Mouse (Mus musculus): ENCODE data around the gene Cdyl2.

Gene Cdyl2

DNA sequence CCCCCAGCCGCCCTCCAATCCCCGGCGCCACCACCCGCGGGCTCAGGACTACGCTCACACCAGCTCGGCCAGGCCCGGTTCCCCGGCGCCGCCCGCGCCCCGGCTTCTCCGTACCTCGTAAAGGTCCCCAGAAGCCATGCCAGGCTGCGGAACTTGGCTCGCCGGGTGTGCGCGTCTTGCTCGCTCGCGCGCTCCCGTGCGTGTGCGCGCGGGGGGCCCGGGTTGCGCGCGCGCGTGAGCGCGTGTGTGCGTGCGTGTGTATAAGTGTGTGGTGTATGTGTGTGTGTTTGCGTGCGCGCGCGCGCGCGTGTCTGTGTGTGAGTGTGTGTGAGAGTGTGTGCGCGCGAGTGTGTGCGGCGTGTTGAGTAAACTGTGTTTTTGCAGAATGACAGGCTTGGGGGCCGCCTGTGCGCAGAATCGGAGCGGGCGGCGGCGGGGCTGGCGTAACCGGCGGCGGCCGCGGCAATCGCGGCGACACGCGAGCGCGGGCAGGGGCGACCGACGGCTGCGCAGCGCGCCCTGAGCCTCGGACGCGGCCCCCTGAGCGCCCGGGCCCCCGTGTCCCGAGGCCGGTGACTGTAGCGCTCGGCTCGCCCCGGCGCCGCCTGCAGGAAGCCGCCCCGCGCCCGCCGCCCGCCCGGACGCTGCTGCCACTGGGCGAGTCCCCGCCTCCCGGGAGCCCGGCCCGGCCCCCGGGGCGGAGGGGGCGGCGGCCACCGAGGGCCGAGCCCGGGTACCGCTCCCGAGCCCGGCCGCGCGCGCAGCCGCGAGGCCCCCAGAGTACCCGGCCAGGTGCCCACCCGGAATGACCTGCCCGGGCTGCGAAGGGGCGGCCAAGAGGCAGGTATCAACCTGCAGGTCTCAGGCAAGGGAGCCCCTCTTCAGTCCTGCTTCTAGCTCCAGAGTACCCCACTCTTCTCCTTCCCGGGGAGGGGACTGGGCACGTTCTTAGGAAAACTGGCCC lies at the start of gene Cdyl2:
Gene Cdyl2 (minus strand): TSS at position 308 of the 964 bp plus-strand sequence.
- peak; percentile 74 for DNase-seq (ENCODE audit: low spot score)

DNA sequence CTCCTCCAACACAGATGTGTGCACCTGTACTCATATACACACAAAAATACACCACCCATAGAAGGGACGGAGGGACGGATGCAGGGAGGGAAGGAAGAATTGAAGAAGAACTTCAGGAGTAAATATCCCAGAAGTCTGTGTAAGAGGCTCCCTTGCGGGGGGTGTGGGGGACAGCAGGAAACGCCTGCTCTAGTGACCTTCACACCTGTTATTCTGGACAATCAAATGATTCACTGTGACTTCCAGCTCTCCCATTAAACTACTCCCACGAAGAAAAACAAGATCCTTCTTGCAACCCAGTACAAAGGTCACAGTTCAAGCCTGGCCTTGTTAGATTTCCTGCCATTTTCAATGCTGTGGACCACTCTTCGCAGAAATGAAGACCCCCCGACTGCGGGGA lies 47.8 kb upstream of the Cdyl2 start:
- DNase-seq (ENCODE audit: low spot score) = no peak

DNA sequence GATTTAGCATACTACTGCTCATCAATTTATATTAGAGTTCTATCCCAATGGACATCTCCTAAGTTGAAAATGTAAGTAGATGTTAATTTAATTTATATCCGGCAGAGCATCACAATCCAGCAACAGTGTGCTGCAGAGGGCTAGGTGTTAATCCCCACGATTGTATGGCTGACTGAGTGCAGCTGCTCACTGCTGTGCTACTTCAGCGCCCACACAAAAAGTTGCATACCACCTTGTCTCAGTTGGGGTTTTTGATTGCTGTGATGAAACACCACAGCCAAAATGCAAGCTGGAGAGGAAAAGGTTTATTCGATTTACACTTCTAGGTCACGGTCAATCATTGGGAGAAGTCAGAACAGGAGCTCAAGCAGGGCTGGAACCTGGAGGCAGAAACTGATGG lies 41.4 kb upstream of the Cdyl2 start:
- no peak for DNase-seq (ENCODE audit: low spot score)

DNA sequence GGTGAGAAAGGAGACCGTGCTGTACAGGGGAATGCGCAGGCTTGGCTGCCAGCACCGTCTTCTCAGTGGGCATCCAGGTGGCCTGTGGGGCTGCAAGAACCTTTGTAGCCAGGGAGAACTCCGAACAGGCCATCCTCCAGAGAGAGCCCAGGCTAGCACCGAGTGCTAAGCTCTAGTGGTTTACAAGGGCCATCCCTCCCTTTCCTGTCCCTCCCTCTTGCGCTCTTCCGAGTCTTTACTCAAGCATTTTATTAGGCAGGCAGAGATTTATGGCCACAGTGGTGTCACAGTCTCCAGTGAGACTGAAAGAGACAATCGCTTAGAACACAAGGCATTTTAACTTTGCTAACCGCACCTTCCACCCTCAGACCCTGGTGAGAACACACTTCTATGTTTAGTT lies 39.9 kb upstream of the Cdyl2 start:
- no peak for DNase-seq (ENCODE audit: low spot score)

DNA sequence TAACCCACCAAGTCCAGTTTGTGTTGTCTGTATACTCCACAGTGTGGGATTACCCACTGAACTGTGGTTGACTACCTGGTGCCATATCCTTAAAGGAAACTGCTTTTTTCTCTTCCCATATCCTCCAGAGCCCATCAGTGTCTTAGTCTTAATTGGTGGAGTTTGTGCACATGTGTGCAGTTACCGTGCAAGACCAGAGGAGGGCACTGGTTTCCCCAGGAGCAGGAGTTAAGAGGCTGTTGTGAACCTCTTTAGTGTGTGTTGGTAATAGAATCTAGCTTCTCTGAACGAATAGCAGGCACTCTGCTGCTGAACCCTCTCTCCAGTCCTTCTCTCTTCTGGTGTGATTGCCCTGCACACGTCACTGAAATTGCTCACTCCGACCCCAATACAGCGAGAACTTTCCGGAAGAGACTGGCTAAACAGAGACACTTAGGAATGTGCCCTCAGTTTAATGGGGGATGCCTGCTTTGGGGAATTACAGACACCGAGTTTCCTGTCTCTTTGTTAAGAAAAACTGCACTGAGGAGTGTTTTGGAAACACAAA lies 39.1 kb upstream of the Cdyl2 start:
- no peak for DNase-seq (ENCODE audit: low spot score)

DNA sequence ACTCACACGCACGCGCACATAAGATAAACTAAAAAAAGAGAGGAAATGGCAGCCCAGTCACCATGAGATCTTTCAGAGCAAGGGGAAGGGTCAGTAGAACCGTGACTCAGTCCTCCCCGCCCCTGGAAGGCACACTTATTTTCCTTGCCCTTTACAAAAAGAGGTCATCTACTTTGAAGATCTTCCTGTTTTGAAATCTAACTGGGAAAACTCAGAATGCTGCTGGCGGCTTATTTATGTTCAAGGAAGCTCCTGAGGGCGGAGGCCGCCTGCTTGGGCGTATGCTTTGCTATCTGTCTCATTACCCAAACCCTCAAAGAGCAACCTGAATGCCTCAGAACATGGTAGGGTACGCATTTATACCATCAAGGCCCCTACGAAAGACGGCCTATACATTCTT lies 38.0 kb upstream of the Cdyl2 start:
- DNase-seq (ENCODE audit: low spot score) = peak; percentile 3

DNA sequence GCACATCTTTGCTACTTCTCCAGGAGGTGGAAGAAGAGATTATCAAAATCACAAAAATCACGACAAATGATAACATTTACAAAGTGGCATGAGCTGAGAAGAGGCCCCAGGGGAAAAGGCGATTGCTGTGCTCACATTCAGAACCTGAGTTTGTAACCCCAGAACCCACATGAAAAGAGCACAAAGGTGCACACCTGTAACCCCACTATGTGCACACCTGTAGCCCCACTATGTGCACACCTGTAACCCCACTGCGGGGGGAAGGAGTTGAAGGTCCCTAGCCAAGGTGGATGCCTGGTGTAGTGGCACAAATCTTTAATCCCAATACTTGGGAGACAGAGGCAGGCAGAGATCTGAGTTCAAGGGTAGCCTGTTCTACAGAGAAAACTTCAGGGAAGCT lies 23.4 kb upstream of the Cdyl2 start:
- no peak for DNase-seq (ENCODE audit: low spot score)

DNA sequence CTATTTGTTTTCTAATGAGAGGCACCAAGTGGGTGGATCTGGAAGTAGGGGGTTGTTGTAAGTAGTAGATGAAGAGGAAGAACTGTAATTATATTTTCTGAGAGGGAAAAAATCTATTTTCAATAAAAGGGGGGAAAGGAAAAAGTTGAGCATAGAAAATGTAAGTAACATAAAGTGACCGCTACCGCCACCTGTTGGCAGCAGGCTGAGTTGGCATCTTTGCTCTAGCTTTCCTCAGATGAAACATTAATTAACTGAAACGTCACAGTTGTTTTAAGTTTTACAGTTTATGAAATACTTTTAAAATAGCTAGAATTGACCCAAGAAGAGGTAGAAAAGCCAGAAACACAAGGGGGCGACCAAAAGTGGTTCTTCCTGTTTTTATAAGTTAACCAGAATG lies 22.8 kb upstream of the Cdyl2 start:
- no peak for DNase-seq (ENCODE audit: low spot score)

DNA sequence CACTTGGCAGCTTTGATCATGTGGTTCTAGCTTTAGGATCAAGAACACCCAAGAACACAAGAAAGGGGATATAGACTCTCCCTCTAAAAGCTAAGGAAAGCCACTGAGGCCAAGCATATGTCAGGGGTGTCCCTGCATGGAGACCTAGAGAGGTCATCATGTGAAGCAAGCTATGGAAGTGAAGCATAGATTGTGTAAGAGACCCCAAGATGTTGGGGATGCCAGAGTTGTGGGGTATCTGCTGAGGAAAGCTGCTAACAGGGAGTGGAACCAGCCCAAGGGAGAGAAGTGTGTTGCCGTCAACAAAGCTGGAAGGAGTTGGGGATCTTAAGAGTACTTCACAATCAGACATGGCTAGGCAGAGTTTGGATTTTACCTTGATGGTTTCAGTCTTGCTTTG lies 7.9 kb upstream of the Cdyl2 start:
- DNase-seq (ENCODE audit: low spot score) = no peak

DNA sequence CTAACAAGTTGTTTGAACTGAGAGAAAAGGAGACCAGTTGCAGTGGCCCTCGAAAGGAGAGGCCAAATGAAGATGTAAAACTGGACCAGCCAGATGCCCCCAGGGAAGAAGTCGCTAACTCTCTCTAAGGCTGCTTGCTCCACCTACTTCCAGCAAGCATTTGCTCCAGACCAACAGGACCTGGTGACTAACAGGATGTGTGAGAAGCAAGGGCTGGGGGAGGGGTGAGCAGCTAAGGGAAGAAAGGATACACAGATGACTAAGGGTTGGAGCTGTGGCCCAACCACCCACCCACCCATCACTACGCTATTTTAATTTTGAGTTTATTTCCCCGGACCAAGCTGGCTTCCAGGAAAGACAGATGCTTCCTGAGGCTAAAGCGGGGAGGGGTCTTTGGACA lies 2.5 kb upstream of the Cdyl2 start:
- peak; percentile 4 for DNase-seq (ENCODE audit: low spot score)

DNA sequence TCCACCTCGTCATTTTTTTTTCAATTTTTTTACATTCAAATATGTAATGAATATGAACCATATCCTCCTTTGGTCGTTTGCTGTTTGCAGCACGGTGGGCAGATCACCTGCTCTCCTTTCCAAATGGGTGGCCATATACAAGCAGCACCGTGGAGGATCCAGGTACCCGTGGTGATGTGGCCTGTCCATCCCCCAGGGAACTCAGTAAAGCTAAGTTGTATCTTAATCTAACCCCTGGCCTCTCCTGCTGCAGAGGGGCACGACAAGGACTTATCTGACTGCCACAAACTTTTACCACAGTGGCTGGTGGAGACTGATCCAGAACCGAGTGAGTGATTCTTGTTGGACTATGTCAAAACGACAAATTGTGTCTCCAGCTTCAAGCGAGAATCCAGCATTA lies 1.4 kb upstream of the Cdyl2 start:
- DNase-seq (ENCODE audit: low spot score) = no peak

DNA sequence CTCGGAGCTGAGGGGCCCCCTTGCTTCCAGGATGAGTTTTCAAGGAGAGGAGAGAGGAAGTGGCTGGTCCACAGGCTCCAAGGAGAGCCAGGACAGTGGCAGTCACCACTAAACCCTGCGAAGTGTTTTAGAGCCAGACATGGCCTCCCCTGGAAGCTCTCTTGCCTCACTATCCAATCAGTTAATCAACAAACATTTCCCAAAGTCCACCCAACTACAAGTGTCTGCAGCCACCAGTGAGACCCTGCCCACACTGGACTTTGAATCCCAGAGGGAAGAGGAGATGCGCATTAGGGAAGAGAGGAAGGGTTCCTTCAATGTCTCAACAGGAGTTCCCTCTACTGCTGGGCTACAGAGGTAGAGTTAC lies 840 bp upstream of the Cdyl2 start:
- peak; percentile 61 for DNase-seq (ENCODE audit: low spot score)

DNA sequence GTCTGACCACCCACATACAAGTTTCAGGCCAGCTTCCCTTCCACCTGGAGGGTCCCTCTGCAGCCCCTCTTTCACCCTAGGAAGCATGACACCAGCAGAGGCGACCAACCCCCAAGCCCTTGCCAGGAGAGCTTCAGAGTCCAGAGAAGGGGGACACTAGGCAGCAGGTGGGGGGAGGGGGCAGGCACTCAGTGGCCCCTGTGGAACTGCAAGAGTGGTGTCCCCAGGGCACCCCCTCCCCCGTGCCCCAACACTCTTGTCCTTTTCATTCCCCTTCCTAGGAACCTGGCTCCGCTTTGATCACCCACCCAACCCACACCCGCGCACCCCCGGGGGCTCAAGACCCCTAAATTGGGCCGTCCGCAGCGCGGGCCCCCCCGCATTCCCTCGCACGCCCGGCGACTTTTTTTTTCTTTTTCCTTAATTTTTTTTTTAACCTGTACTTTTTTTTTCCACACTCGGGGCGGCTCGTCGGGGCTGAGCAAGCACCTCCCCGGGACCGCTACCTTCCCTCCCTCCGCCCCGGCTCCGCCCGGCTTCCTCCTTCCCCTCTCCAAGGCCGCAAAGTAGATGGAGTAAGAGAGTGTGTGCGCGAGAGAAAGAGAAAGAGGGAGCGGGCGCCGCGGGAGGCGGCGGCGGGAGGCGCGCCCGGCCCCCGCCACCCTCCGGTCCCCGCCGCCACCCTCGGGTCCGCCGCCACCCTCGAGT lies 661 bp downstream of the Cdyl2 start:
- DNase-seq (ENCODE audit: low spot score) = no peak

DNA sequence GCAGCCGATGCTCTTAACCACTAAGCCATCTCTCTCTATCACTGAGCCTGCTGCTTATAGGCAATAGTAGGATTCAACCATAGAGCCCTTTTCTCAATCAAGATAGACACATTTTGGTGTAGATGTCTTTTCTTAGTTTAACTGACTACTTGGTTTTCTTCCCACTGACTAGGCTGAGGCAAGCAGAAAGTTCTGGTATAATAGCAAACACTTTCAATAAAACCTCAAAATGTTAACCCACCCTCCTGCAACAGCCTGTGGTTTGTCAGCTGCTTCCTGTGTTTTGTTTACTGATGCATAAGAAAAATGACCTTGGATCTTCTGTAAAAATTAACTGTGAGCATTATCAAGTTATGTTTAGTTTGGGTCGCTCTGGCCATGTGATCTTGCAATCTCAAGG lies 11.3 kb downstream of the Cdyl2 start:
- DNase-seq (ENCODE audit: low spot score) = no peak

DNA sequence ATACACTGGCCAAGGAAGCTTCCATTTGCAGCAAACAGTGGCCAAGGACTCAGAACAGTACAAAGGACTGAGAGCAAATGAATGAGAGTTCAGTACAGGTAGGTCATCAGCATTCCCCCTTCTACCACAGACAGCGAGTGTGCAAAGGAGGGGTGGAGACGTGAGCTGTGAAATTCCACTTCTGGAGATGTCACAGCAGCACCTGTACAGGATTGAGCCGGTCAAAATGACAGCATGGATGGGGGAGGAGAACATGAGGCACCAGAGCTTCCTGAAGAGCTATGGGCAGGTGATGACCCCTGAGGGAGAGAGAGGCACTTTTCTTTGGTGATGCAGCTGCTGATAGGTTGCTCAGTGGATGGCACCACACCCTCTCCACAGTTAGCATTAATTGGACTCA lies 25.3 kb downstream of the Cdyl2 start:
- DNase-seq (ENCODE audit: low spot score) = no peak

DNA sequence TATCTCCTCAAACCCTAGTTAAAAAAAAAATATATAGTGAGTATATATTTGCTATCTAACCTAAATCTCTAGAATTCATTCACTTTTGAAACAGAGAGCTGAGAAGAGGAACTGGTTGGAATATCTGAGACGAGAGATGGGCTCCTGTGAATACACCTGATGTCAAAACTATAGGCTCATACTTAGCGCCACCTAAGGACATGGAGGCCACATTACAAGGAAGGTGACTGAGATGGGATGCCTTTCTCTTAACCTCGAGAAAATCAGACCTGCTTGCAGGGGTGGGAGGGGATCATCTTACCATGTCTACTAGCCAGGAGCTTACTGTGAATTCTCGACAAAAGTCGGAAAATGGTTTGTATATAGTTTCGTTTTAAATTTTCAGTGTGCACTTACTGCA lies 30.3 kb downstream of the Cdyl2 start:
- no peak for DNase-seq (ENCODE audit: low spot score)

DNA sequence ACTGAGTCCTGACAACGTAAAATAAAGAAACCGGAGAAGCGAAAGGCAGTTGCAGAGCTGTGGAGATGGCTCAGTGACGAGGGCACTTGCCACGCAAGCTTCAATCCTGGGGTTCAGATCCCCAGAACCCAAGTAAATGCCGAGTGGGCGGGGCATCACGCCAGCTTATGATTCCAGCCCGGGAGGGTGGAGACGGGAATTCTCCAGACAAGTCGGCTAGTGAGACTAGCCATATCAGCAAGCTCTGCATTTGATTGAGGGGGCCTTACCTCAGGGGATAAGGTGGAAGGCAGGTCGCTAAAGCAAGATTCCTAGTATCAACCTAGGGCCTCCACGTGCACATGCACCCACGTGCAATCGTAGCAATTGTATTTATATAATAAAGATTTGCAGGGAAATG lies 39.9 kb downstream of the Cdyl2 start:
- DNase-seq (ENCODE audit: low spot score) = no peak

DNA sequence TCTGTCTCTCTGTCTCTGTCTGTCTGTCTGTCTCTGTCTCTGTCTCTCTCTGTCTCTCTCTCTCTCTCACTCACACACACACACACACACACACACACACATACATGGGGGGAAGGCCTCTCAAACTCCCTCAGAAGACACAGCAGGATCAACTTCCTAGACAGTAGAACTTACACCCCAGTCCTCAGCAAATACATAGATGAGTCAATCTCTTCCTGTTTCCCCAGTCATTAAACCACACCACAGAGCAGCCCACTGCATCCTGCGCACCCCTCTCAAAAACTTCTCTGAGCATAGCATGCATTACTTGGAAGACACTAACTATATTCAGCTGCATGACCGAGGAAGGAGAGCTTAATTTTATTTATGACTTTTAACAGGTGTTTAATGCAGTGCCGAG lies 43.0 kb downstream of the Cdyl2 start:
- DNase-seq (ENCODE audit: low spot score) = no peak

DNA sequence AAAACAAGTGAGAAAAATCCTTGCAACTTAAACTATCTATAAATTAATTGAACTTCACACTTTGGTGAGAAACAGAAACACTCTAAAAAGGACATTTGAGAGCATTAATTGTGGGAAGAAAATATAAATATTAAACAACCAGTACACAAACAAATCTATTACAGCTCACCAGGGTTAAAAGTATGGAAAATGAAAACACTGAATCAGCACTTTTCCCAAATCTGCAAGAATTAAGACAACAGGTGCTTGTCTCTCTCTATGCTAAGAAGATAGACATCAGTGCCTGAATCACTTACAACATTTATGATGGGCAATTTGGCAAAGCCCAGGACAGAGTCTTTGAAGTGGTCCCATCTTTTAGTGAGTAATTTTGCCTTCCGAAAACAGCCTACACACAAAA lies 56.6 kb downstream of the Cdyl2 start:
- no peak for DNase-seq (ENCODE audit: low spot score)

DNA sequence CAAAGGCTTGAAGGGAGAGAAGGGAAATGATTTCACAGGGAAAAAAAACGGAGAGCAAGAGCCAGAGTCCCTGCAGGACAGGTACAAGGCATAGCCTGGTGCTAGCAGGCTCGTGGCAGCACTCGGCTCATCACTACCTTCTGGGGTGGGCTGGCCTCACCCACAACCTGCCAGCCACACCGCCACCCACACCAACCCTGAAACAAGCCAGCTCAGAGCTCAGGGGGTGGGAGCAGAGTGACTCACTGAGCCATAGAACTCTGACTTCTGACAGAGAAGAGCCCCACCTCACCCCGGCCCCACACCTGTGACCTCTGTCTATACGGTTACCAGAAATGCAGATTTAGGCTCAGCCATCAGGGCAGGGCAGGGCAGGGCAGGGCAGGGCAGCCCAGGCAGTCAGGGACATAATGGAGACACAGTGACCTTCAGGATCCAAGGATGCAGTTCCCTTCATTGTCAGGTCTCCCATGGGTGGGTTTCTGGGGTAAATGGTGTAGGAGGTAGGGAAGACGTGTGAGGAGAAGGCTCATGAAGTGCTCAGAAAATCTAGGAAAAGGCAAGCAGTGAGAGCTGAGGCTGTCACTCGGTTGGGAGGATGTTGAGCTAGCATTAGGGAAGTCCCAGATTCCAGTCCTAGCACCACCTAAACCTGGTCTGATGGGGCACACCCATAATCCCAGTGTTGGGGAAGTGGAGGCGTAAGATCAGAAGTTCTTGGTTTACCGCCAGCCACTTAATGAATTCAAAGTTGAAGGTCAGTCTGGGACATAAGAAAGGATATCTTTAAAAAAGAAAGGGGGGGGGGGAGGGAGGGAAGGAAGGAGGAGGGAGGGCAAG lies 58.6 kb downstream of the Cdyl2 start:
- no peak for DNase-seq (ENCODE audit: low spot score)

DNA sequence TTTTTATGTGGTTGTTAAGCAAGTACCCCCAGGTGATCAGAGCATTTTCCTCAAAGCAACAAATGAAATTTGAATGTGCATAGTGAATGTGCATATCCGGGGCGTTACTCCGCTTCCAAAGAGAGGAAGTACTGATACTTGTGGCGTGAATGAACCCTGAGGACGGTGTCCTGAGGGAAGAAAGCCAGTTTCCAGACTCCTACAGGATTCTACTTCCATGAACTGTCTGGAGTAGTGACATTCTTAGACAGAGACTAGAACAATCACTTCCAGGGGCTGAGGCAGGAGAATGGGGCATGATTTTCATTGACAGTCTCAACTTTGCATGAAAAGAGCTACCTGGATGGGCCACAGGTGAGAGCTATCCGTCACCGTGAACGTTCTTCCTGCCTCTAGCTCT lies 59.3 kb downstream of the Cdyl2 start:
- DNase-seq (ENCODE audit: low spot score) = no peak

DNA sequence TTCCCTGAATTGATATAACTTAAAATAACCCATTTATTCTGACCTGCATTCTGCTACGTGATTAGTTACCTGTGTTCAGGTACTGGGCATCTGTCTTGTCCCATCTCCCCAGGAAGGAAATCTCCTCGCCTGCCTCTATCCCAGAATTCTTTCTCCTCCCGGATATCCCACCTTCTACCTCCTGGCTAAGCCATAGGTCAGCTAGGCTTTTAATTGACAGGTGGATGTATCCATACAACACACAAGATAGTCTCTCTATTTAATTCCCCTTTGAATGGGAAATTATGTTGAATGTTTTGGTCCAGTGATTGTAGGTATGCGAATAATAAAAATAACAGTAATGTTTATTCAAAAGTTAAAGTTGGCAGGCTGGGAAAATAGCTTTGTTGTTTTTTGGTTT lies 59.7 kb downstream of the Cdyl2 start:
- no peak for DNase-seq (ENCODE audit: low spot score)

All from yolk sac, embryonic 10.5 days (tissue).